Mouse (Mus musculus) adrenal gland, postnatal 4 days (tissue): ENCODE results near the gene Npas3. TPM values are rescaled to one million over a fixed set of nuclear protein-coding genes. Genes with fewer than 3 reads are reported as not detected.

ENCODE experiments used
- DNase-seq, 2 experiments: peaks; one replicate each; pipeline ENCODE4 v3.0.0; 2021 to 2022; ENCODE audit warnings: low spot score in 2 of 2, mixed read lengths in 2 of 2
- total RNA-seq, 2 experiments: library from RNA; stranded (reverse); gene quantifications; 2 replicates each; pipeline ENCODE4 v1.2.3; 2021

Npas3 gene
- total RNA-seq, 2 experiments from 2014 or later: 3.4 to 5.0 TPM

DNA sequence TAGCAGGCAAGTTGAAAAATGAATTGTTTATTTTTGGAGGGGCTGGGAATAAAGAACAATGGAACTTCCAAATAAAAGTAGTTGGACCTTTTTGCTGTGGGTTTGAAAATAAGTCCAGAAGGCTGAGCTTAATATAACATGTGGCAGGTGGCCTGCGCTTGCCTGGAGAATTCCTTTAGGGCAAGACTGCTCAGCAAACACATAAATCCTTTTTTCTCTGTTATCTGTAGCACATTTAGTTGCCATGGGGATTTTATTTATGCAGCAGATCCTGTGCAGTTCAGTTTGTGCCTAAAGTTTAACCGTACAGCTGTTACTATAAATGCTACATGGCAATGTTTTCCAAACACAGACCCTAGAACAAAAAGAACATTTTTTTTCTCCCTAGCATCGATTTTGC is 159.3 kb downstream of the Npas3 start:
- no peak for DNase-seq

DNA sequence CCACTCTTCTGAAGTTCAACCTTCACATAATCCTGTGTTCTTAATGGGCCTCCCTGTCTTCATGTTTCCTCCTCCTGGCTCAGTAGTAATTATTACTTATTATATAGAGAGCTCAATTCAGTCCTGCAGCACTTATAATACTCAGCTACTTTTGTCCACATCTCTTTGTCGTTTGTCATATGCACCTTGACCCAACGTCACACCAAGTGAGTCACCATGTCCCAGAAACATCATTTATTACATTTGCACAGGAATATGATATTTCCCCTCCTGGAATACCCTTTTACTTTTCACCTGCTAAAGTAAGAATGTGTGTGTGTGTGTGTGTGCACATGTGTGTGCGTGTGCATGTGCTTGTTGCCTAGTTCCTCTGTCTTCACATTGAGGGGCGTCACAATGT is 161.2 kb downstream of the Npas3 start:
- no peak for DNase-seq

DNA sequence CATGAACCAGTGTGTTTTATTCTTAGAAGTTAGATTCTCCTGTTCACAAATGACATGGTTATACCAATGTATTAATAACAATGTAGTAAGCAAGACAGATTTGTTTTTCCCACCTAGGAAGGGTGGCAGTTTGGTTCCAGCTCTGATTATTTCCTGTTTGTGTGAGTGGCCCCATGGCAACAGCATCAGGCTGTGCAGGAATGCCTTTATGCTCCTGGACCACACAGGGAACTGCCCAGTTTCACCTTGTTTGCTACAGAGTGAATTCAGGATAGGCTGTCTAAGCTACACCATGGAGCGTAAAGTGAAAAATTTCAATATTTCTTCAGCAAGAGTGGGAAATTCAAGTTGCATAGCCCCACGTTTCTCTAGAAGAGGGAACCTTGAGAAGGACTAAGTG is 162.2 kb downstream of the Npas3 start:
- no peak for DNase-seq

DNA sequence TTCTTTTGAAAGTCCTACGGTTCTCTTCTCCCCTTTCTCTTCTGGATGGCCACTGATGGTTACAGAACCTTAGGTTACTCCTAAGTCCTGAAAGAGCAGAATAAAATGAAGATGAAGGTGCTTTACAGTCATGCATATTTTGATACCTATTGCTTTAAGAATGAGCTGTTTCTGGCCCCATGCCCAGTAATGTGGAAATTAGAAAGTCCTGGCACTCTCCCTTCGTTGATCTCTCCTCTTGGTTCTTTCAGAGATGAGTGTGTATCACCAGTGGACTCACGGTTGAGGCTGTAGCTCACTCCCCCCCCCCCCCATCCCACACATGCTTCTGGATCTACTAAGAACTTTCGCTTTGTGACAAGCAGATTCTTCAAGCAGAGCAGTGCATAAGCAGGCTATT is 167.6 kb downstream of the Npas3 start:
- DNase-seq: no peak

DNA sequence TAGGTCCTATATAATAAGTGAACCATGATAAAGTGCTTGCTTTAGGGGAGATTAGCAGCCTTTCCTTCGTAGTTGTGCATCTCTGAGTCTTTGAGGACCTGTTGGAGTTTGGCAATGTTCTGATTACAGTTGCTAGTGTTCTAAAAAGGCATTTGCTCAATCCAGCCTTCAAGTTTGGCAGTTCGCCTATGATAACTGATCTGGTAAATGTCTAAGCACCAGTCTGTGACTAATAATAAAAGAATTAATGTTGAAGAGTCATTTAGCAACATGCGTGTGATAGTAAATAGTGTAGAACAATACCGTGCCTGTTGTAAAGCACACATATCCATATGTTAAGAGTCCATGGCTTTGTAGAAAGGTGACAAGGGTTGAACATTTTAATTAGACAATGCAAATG is 173.2 kb downstream of the Npas3 start:
- no peak for DNase-seq

DNA sequence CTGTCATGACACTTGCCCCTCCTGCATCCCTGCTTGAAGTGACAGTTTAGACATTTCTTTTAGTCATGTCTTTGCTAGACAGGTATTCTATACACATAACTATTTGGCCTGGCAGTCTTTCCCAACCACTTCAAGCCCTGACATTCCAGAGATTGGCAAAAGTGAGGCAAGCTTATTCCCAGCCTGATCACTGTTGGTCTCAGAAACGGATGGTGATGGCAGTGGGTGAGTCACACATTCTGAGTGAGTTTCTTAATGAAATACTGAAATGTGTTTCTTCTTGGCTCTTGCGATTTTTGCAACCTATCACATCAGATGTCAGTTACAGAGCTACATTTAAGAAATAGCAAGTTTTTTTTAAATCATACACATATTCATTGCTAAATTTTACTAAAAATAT is 175.2 kb downstream of the Npas3 start:
- DNase-seq: no peak

DNA sequence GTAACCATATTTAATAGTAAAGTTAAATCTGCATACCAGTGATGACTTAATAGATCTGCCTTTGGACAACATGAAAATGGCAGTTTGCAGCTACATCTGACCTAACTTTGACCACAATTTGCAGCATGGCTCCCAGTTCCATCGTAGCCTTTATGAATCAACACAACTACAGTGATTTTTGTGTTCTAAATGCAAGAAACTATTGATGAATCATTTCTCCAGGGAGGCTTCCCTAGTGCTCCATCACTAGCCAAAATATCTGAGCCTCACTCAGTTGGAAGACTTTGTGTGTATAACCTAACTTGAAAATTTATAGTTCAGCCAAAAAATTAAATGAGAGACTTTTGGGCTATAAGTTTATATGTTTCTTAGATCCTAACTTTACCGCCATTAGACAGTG is 177.5 kb downstream of the Npas3 start:
- DNase-seq: no peak

DNA sequence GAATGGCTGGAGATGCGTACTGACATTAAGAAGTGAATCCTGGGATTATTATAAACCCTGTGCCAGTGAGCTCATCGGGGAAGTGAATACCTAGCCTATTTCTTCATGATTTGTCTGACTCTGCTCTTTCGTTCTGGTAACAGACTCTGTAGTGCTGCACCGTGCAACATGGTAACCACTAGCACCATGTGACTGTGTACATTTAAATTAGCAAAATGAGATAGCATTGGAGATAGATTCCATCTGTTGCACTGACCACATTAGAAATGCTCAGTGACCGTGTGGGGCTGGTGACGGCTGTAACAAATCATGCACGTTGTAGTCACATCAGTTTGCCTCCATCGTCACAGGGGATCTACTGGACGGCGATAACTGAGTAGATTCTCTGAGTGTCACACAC is 178.7 kb downstream of the Npas3 start:
- DNase-seq: no peak

DNA sequence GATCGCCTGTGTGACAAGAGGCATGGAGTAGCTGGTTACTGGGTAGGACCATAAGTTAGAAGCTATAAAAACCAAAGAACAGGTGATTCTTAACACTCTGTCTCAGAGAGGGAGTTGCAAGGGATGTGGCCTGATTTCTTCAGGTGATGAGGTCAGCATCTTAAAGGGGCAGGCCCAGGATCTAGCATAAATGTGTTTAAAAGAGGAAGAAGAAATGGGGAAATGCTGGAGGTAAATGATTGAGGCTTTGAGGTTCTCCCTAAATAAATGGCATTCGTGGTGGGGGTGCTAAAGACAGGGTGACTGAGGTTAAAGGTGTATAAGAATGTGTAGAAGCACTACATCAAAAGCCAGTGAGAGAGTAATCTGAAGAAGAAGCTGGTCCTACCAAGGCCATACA is 193.6 kb downstream of the Npas3 start:
- no peak for DNase-seq

DNA sequence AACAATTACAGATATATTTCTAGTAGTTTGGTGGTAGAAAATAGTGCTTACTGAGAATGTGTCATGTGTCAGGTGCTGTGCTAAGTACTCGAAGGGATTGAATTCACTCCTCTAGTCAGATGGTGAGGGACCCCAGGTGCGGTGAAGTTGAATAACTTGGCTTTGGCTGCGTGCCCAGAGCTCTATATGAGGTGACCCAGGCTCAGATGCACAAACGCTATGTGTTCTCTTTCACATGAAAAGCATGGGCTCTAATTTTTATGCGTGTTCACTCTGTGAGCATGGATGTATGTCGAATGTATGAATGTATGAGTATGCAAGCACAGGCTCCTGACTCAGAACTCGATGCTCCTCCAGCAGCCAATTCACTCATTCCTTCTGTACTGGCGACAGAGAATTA is 199.0 kb downstream of the Npas3 start:
- DNase-seq: no peak

DNA sequence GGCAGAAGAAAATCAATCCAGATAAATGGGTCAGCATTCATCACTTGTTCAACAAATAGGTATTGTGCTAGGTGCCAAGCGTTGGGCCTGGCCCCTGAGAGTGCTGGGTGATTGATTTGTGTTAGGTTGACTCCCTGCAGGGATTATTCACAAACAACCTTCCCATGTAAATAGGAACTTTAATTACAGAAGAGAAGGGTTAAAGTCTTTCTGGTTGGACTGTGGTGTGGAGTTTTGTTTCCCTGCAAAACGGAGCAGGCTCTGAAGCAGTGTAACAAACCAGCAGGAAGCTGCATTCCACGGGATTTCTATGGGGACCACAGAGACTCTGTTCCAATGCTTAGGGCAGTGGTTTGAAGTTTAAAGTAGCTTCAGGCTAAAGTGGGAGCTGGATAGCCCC is 199.6 kb downstream of the Npas3 start:
- DNase-seq: no peak

DNA sequence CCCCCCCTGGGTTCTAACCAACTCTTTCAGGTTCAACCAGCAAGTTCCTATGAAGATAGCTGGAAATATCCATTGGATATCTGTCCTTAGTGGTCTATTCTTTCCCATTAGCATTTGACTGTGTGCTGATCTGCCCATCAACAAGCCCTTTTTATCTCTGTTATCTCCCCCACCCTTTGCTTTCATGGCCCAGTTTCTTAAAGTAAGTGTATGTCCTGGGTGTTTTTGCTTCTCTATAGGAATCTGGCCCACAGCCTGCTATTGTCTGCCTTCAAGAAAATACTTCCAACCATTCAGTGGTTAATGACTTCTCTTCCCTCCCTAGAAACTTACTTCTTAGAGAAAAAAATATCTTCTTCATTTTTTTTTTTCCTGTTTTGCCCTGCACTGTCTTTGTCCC is 219.1 kb downstream of the Npas3 start:
- no peak for DNase-seq

DNA sequence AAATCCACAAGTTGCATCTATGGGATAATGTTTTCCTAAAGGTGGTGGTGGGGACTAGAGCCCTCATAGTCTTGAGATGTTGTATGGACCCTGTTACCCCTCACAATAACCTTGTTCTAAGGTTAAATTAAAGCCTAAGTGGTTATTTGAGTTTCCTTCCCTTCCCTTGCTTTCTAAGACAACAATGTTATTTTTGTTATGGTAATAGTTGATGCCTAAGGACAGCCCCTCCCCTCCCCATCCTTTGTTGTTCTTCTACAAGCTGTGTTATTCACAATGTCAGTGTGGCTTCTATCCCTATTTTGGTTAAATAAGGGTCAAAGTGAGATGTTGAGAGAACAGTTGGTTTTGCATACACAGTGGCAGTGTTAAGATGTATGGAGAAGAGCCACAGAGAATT is 226.0 kb downstream of the Npas3 start:
- DNase-seq: no peak

DNA sequence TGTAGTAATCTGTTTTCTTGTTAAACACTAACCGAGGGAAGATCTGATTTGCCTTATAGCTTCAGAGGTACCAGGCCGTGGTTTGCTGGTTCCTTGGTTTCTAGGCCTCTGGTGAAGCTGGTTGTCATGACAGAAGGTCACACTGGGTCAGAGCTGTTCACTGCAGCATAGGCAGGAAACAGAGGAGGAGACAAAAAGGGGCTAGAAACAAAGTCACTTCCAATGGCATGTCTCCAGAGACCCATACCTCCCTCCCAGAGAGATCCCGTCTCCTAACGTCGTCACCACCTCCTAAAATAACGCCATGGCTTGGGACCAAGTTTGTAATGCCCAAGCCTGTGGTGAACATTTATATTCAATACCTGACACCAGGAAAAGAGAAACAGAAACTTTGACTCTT is 236.4 kb downstream of the Npas3 start:
- no peak for DNase-seq

DNA sequence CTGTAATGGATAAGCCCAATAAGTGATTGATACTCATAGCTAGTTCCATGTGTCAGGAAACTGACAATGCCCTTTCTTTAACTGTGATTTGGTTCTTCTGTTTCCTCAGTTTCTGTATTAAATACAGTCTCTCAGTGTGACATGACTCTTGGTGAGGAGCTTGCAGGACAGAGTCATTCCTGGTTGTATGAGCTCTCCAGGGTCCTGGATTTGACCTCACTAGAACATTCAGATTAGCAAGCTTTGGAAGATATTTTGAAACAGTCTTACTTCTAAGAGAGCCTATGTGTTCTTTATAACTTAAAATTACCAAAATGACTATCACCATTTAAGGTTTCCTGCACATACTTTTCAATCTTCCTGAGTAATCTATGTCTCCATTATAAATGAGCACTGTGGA is 247.9 kb downstream of the Npas3 start:
- no peak for DNase-seq

DNA sequence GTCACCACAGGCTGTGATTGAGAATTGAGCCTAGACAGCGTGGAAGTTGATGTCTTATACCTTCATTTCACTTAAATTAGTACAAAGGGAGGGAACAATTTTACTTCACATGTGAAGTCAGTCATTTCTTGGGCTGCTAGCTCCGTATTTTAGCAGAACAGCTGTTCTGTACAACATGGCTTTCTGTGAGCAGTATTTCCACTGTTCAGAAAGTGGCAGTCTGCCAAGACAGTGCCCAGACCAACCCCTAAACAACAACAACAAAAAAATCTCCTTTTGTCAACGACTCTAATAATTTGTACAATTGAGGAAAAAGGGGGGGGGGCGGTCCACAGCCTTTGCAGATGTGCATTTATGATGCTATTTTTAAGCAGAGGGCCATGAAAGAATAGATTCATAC is 266.4 kb downstream of the Npas3 start:
- DNase-seq: no peak

DNA sequence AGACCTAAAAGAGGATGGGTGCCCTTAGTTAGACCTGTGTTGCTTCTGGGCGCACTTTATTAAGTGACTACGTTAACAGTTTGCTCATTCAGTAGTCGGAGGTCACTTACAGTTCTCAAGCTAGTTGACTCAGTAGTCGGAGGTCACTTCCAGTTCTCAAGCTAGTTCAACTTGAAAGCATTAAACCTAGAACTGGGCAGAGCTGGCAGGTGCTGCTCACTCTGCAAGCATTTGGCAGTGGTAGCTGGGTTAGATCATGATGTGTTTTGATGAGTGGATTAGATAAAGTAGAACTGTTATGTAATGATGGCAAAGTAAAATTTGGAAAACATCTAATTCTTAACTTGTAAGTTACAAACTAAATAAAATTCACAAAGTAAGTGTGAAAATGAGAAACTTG is 271.1 kb downstream of the Npas3 start:
- no peak for DNase-seq

DNA sequence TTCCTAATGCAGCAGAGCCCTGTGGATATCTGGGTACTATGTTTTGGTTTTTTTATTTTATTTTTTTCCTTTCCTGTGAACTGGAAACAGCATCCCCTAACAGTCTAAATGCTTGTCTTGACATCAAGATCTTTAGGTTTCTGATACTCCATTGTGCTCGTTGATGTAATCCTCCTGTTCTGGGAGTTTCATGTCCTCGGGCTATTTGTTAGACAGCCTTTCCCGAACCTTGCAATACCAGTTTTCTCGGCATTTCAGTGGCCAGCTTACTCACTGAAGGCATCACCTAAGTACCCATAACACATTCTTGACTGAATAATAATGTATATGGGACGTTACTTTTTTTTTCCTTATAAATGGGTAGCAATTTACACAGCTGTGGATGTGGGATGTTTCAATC is 274.2 kb downstream of the Npas3 start:
- no peak for DNase-seq

DNA sequence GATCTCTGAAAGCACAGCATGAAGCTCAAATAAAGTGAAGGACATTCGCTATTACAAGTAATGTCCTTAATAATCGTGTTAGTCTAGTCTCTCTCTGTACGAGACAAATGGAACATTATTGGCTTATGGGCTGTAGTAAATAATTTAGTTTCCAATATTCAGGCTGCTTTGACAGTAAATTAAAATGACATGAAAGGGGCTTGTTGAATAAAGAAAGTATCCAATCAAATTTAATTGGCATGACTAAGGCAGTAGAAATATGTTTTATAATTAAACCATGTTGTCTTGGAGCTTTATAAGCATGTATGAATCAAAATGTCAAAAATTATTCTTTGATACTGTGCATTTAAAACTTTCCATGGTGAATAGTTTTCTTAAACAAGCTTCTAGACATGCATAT is 278.6 kb downstream of the Npas3 start:
- DNase-seq: no peak

DNA sequence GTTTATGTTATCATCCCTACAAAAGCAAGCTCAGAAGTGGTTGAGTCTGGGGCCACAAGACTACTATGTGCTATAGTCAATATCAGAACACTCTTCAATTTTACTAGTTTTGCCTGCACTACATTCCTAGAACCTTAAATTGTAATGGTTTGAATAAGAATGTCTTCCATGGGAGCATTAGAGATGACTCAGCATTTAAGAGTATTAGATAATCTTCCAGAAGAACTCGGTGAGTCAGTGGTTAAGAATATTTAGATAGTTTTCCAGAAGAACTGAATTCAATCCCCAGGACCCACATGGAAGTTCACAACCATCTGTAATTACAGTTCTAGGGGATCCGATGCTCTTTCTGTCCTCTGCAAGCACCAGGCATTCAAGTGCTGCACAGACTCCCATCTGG is 280.9 kb downstream of the Npas3 start:
- DNase-seq: no peak

DNA sequence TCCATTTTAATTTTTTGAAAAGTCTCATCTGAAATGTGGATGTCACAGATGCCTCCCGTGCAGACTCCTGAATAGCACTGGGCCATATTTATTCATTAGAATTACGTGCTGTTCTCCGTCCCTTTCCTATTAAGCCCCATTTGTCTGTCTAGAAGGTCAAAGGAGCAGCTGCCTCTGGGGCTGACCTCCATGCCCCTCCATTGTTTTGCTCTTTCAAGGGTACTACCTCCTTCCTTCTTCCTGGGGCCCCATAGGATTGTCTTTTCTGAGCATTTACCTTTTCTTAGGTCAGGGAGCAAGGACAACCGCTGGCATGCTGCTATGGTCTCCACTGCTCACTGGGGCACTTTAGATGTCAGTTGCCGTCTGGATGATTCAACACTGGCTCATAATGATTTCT is 288.3 kb downstream of the Npas3 start:
- DNase-seq: no peak

DNA sequence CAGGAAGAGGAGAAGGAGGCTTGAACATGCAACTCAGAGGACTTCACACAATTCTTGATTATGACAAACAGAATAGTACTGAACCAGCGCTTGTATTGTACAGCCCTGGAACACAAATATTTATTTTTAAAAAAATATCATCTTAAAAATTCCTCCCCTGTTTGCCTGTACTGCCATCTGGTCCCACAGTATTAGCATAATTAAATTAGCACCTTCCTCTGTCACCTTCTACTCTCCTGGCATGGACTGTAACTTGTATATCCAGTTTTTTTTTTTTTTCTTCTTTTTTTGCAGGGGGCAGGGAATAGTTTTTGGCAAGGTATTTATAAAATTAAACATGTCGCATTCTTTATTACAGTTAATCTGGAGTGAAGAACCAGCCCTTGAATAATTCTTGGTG is 307.9 kb downstream of the Npas3 start:
- no peak for DNase-seq

DNA sequence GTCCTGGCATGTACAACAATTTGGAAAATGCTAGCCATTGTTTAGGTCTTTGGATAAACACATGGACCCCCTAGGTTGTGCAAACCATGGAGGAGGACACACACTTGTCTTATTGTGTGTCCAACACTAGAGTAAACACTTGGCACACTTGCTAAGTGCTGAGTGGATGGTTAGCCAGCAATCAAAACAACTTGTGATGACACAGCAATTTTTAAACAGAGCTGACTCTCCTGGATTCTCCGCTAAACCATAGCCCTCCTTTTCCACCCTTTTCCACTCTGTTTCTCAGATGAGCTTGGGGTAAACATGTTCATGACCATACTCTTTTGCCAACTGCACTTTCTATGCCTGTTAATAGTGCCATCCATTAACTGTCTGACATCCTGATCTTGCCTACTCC is 309.8 kb downstream of the Npas3 start:
- DNase-seq: no peak

DNA sequence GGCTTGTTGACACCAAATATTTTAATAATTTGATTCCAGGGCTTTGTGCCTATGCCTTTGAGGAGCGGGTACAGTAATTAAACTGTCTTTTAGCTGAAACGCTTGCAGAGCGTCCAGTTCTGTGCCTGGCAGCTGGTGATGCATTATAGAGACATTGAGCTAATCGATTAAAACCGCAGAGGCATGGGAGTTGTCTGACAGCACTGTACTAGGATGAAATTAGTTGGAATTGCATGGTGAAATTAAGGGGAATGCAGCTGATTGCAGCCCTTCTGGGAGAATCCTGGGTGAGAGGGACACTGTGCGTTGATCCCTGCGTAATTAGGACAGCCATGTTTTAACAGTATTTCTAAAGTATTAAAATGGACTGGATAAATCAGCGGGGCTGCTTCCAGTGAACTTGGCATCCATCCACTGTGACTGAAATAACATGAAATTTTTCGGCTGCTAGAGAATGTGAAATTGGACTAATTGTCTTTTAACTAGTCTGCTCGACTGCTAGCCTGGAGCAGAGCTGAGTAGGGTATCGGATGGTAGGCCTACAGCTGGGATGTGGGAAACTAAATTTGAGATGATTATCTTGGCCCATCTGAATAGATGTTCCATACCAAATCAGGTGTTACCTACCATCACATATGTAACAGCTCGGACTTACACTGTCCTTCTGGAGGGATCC is 318.4 kb downstream of the Npas3 start:
- DNase-seq: no peak
